12 mouse cellular contexts compared by ENCODE assay signal in genomic region chr7:114740360-114741165, GRCm38 (mm10). TPM values are rescaled to one million over a fixed set of nuclear protein-coding genes. Genes with fewer than 3 reads are reported as not detected.
A peak's percentile ranks its signal among the peaks of the same experiment; 100 is the strongest.
DNase-seq lines count a peak whose midpoint lies in the region; ATAC-seq and TF ChIP-seq lines count a peak whose summit lies in the region.
"Had no signal": no experiment of that assay in that cellular context is flagged by ENCODE, and none has a peak within 500 bp of the region (broad histone marks: within the 10 kb centered on the region; RNA-seq: fewer than 3 reads in every experiment).

No protein-coding gene starts in this region.

- no peaks in the 10 kb centered on the region for H3K36me3 ChIP-seq in hindbrain, postnatal 0 days (ENCODE audit: insufficient read depth, low read length)
- H3K36me3 ChIP-seq in hindbrain, embryonic 12.5 days, result no peaks in the 10 kb centered on the region
- H3K36me3 ChIP-seq: heart, embryonic 13.5 days had no signal

- no peak overlapping the region for H3K4me3 ChIP-seq in hindbrain, postnatal 0 days (ENCODE audit: low read length)
- H3K4me3 ChIP-seq in hindbrain, embryonic 12.5 days, result no peak overlapping the region
- no peak overlapping the region for H3K4me3 ChIP-seq in cerebellum, adult 2 months (replicated peaks; ENCODE audit: insufficient read depth, low read depth, low read length)
- H3K4me3 ChIP-seq: heart, embryonic 13.5 days had no signal

- TF ChIP-seq POLR2A in cerebellum, adult 2 months (IDR thresholded peaks at IDR 0.05; ENCODE audit: borderline replicate concordance, insufficient read depth, low read length), result no peak

- 45% methylated on average over 6 of the region's 6 CpGs for WGBS in hindbrain, postnatal 0 days
- 53% methylated on average over 6 of the region's 6 CpGs for WGBS in hindbrain, embryonic 12.5 days
- 52% methylated on average over 6 of the region's 6 CpGs for WGBS in cerebellum, adult 2 months

- H3K4me2 ChIP-seq in hindbrain, postnatal 0 days (ENCODE audit: low read depth, low read length), result no peak overlapping the region
- no peak overlapping the region for H3K4me2 ChIP-seq in hindbrain, embryonic 12.5 days (replicated peaks)
- H3K4me2 ChIP-seq: heart, embryonic 13.5 days had no signal

- H3K4me1 ChIP-seq in hindbrain, postnatal 0 days (ENCODE audit: insufficient read depth, low read length), result 0 out of 2 replicates have a peak, but pooled peaks cover 7% of the 10 kb centered on the region
- peaks cover 6% of the 10 kb centered on the region; the same call in 1 of the 2 replicates for H3K4me1 ChIP-seq in hindbrain, embryonic 12.5 days
- no peaks in the 10 kb centered on the region for H3K4me1 ChIP-seq in cerebellum, adult 2 months (ENCODE audit: control insufficient read depth, insufficient read depth, low read length)

- H3K27me3 ChIP-seq in hindbrain, postnatal 0 days (ENCODE audit: insufficient read depth, low read length), result no peaks in the 10 kb centered on the region
- peaks cover 6% of the 10 kb centered on the region; the same call in 1 of the 2 replicates for H3K27me3 ChIP-seq in hindbrain, embryonic 12.5 days
- no peaks in the 10 kb centered on the region for H3K27me3 ChIP-seq in cerebellum, adult 2 months (ENCODE audit: control insufficient read depth, insufficient read depth, low read length)

- TF ChIP-seq CTCF in hindbrain, postnatal 0 days (IDR thresholded peaks at IDR 0.05; ENCODE audit: low read depth), result peak; percentile 43
- TF ChIP-seq CTCF in cerebellum, adult 2 months (IDR thresholded peaks at IDR 0.05; ENCODE audit: borderline replicate concordance, insufficient read depth, low read depth, low read length), result no peak

- peak; percentile 29 for DNase-seq in hindbrain, postnatal 0 days (ENCODE audit: low spot score)
- DNase-seq in retina, embryonic 14.5 days (ENCODE audit: low spot score), result peak; percentile 30
- DNase-seq in retina, postnatal 1 day, result no peak
- DNase-seq in brain, adult 2 months (ENCODE audit: low read depth, low spot score), result peak; percentile 36
- peak; percentile 58 for DNase-seq in thymus, postnatal 4 days
- no peak for DNase-seq in cerebellum, adult 2 months
- DNase-seq: cerebellum, adult 9-10 months; left cerebral cortex, postnatal 4 days; lung, postnatal 4 days; right cerebral cortex, postnatal 4 days had no signal

- no peak for ATAC-seq in hindbrain, postnatal 0 days
- no peak for ATAC-seq in hindbrain, embryonic 12.5 days (ENCODE audit: low FRiP score)

- H3K9ac ChIP-seq in hindbrain, postnatal 0 days (replicated peaks; ENCODE audit: low read length), result no peak overlapping the region
- H3K9ac ChIP-seq in hindbrain, embryonic 12.5 days, result no peak overlapping the region
- H3K9ac ChIP-seq: heart, embryonic 13.5 days had no signal

- no peaks in the 10 kb centered on the region for H3K9me3 ChIP-seq in hindbrain, postnatal 0 days (ENCODE audit: low read length)
- H3K9me3 ChIP-seq in hindbrain, embryonic 12.5 days (replicated peaks), result no peaks in the 10 kb centered on the region
- H3K9me3 ChIP-seq: heart, embryonic 13.5 days had no signal

- no peak overlapping the region for H3K27ac ChIP-seq in hindbrain, postnatal 0 days
- no peak overlapping the region for H3K27ac ChIP-seq in hindbrain, embryonic 12.5 days
- no peak overlapping the region for H3K27ac ChIP-seq in cerebellum, adult 2 months (ENCODE audit: insufficient read depth, low read length)
- H3K27ac ChIP-seq: heart, embryonic 13.5 days had no signal

RNA-seq across cellular contexts. Expression of gene Insc, which starts 2.9 kb away (rescaled TPM):
- 6.1 and 9.7 TPM in 2 replicates for total RNA-seq in hindbrain, postnatal 0 days (2014; rRNA removed)
- 5.2 and 6.4 TPM in 2 replicates for polyA plus RNA-seq in hindbrain, postnatal 0 days (2015; fragmentation: Nextera tagmentation; extraction: Ambion mirVana)
- polyA plus RNA-seq in hindbrain, embryonic 12.5 days (2016; fragmentation: Nextera tagmentation; extraction: Ambion mirVana), result 3.1 and 5.2 TPM in 2 replicates
- 8.8 and 13.1 TPM in 2 replicates for polyA plus RNA-seq in cerebellum, adult 2 months (2012; rRNA removed)

RNA-seq across cellular contexts. Expression of gene Calcb, which starts 22.1 kb away (rescaled TPM):
- 8.1 and 11.5 TPM in 2 replicates for total RNA-seq in hindbrain, postnatal 0 days (2014; rRNA removed)
- polyA plus RNA-seq in hindbrain, postnatal 0 days (2015; fragmentation: Nextera tagmentation; extraction: Ambion mirVana), result 13.0 and 13.4 TPM in 2 replicates
- polyA plus RNA-seq in hindbrain, embryonic 12.5 days (2016; fragmentation: Nextera tagmentation; extraction: Ambion mirVana), result 0.40 TPM in 1 of 2 replicates, not detected in the other
- 3.8 and 4.5 TPM in 2 replicates for polyA plus RNA-seq in cerebellum, adult 2 months (2012; rRNA removed)
- polyA plus RNA-seq: heart, embryonic 13.5 days had no signal

Comparison
In these comparisons a context has a peak if more than half of its experiments do, and no peak if none do; other contexts are left out.
1. DNase-seq: peak in hindbrain, postnatal 0 days (single experiment), retina, embryonic 14.5 days (single experiment), brain, adult 2 months (single experiment) and thymus, postnatal 4 days (single experiment); none in retina, postnatal 1 day (single experiment) and cerebellum, adult 2 months (0 of 2).